Mouse (Mus musculus) small intestine, adult 2 months (tissue): ENCODE results near the gene Ccdc78.

Experiments used
- CTCF ChIP-seq: fragments of 200-500 bp; IDR thresholded peaks from 2 replicates; pipeline ENCODE4 v1.5.1; 2012; ENCODE audit warnings: low read depth, mild to moderate bottlenecking, control low read depth, inconsistent platforms, low read length, moderate library complexity, mixed read lengths; ENCODE audit not compliant: insufficient replicate concordance, insufficient read length; ENCODE audit errors: extremely low read depth
- POLR2A ChIP-seq: fragments of 200-500 bp; IDR thresholded peaks from 2 replicates; pipeline ENCODE4 v1.6.1; 2012; ENCODE audit warnings: low read depth, mild to moderate bottlenecking, control low read depth, inconsistent platforms, low read length, moderate library complexity

GRCm38 (mm10) chr17:25808789-25809605 lies 22.6 kb downstream of the Ccdc78 start, which contains the start of gene Fbxl16:
- TF ChIP-seq CTCF (no peak), POLR2A (no peak)
